Mouse (Mus musculus) spleen, adult 2 months (tissue): ENCODE results near the gene Rmi2. TPM values are rescaled to one million over a fixed set of nuclear protein-coding genes. Genes with fewer than 3 reads are reported as not detected.
"Not testable (repeated sequence)": the region's sequence is repeated elsewhere in the genome, so short reads cannot be mapped to it uniquely, and the experiment has no call there.

Source experiments
- DNase-seq, 2 experiments: peaks; one replicate each; pipeline versions ENCODE4 v3.0.0 to v3.0.0-alpha.2; 2012 to 2021; ENCODE audit warnings: low spot score in 2 of 2, low read depth in 1 of 2
- H3K27ac ChIP-seq: fragments of 200-500 bp; 2 replicates; pipeline ENCODE4 v1.5.1; 2012; ENCODE audit warnings: low read length, inconsistent platforms; ENCODE audit not compliant: insufficient read depth
- H3K27me3 ChIP-seq: fragments of 200-500 bp; 2 replicates; pipeline ENCODE4 v1.6.1; 2012; ENCODE audit warnings: mild to moderate bottlenecking, moderate library complexity, low read length, inconsistent platforms; ENCODE audit not compliant: control insufficient read depth, insufficient read depth
- H3K36me3 ChIP-seq: fragments of 200-500 bp; 2 replicates; pipeline ENCODE4 v1.6.1; 2012; ENCODE audit warnings: mild to moderate bottlenecking, low read length, inconsistent platforms; ENCODE audit not compliant: control insufficient read depth, insufficient read depth
- H3K4me1 ChIP-seq: fragments of 200-500 bp; 2 replicates; pipeline ENCODE4 v1.6.1; 2011; ENCODE audit warnings: inconsistent platforms; ENCODE audit not compliant: control insufficient read depth, insufficient read depth, insufficient read length
- H3K4me3 ChIP-seq: fragments of 200-500 bp; 2 replicates; pipeline ENCODE4 v1.5.1; 2011; ENCODE audit warnings: mild to moderate bottlenecking, inconsistent platforms; ENCODE audit not compliant: insufficient read depth, insufficient read length; ENCODE audit errors: extremely low read depth
- CTCF ChIP-seq: fragments of 200-500 bp; IDR thresholded peaks from 2 replicates; pipeline ENCODE4 v1.5.1; 2011; ENCODE audit warnings: mild to moderate bottlenecking, inconsistent platforms; ENCODE audit not compliant: insufficient read depth, insufficient read length, insufficient replicate concordance; ENCODE audit errors: extremely low read depth
- POLR2A ChIP-seq: fragments of 200-500 bp; IDR thresholded peaks from 2 replicates; pipeline ENCODE4 v1.6.1; 2011; ENCODE audit warnings: low read depth, low read length, inconsistent platforms
- WGBS: fragments of 180-500 bp; shearing (Covaris S2); methylation state at CpG from one replicate; pipeline ENCODE4 v1.1.7; 2018; 5-methylcytosine and 5-hydroxymethylcytosine counted together
- polyA plus RNA-seq: library from polyadenylated mRNA; depleted of rRNA; stranded (reverse); fragments of >200 nt; gene quantifications from 2 replicates; pipeline ENCODE4 v1.2.3, GENCODE M21; 2012

Gene Rmi2
- polyA plus RNA-seq, 1 experiment = 1.9 TPM

DNA sequence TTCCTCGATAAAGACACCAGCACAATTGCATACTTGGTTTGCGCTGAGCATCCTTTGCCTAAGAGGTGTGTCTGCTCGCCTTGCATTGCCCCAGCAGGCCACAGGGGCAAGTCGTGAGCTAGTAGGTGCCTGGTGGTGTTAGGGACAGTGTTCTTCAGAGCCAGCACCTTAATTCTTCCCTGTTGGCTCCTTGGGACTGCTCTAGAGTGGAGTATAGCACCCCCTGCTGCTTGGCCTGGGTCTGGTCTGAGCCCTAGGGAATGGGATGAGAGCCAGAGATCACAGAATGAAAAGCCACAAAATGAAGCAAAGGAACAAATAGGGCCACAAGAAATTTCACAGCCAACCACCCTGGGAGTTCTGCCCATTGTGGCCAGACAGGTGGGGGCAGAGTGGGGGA lies 11.6 kb downstream of the Rmi2 start:
- Histone ChIP-seq H3K27me3 (no peaks in the 10 kb centered on the region), H3K4me3 (no peak overlapping the region), H3K27ac (no peak overlapping the region), H3K36me3 (no peaks in the 10 kb centered on the region), H3K4me1 (peaks cover 22% of the 10 kb centered on the region; the same call in 1 of the 2 replicates)
- WGBS = 59% methylated on average over 4 of the region's 4 CpGs
- no peak for TF ChIP-seq POLR2A
- peak; percentile 68; the same call in 1 of the 2 replicates for TF ChIP-seq CTCF
- peak in 1 of 2 experiments; percentile 63 for DNase-seq

DNA sequence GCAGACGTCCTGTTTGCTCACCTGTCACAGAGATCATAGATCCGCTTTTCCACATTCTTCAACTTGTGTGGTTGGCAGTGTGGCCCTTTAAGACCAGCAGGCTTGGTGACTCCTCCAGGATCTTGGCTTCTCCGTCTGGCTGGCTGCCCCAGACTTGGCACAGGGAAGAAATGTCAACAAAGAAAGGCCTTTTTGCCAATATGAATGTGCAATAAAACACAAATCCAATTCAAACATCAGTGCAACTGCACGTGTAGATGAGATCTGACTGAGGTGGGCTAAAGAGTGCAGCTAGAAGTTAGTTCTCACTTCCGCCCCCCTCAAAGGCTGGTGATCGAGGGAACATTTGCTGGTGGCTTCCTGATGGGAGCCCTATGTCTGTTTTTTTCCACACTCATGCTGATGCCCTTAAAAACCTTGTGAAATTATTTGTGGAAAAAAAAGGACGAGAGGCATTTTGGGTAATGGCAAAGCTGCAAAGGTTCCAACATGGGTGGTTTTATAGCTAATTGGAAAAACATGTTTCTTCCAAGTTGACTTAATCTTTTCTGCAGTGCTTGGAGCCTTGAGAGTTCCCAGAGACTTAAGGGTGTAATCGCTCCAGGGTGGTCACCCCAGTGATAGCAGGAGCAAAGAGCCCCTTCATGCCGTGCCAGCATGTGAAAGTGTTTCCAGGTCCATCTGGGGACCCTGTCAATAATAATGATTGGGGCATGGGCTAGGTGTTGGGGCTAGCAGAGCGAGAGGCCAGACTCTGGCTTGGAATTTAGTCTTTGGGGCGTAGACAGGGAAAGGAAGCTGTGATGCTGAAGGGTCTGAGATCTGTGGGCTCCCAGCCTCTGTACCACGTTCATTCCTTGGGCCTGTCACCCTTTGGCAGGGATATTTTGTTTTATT lies 15.4 kb downstream of the Rmi2 start:
- H3K4me1 ChIP-seq = peaks cover 3% of the 10 kb centered on the region; the same call in 1 of the 2 replicates
- H3K36me3 ChIP-seq = no peaks in the 10 kb centered on the region
- no peak for TF ChIP-seq POLR2A
- no peak for TF ChIP-seq CTCF
- DNase-seq = no peak
- no peak overlapping the region for H3K27ac ChIP-seq
- no peak overlapping the region for H3K4me3 ChIP-seq
- WGBS = 78% methylated on average over 12 of the region's 12 CpGs
- no peaks in the 10 kb centered on the region for H3K27me3 ChIP-seq

DNA sequence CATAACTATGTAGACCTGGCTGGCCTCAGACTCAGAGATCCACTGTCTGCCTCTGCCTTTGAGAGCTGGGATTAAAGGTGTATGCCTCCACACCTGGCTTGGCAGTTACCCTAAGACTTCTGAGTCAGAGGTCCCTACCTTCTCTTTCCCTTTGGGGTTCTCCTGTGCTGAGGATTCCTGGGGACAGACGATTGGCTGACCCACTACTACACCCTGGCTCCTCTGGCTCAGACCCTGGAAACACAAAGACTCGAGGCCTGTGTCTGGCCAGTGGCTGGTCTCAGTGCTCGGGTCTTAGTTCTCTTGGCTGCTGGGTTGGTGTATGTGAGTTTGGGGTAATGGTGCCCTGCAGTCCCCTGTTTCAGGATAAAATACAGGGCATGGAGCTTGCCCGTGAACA lies 16.0 kb downstream of the Rmi2 start:
- Histone ChIP-seq H3K27me3 (no peaks in the 10 kb centered on the region), H3K36me3 (no peaks in the 10 kb centered on the region), H3K4me1 (peaks cover 3% of the 10 kb centered on the region; the same call in 1 of the 2 replicates), H3K4me3 (no peak overlapping the region), H3K27ac (no peak overlapping the region)
- DNase-seq = no peak
- TF ChIP-seq POLR2A = no peak
- no peak for TF ChIP-seq CTCF
- 88% methylated on average over 4 of the region's 4 CpGs for WGBS

DNA sequence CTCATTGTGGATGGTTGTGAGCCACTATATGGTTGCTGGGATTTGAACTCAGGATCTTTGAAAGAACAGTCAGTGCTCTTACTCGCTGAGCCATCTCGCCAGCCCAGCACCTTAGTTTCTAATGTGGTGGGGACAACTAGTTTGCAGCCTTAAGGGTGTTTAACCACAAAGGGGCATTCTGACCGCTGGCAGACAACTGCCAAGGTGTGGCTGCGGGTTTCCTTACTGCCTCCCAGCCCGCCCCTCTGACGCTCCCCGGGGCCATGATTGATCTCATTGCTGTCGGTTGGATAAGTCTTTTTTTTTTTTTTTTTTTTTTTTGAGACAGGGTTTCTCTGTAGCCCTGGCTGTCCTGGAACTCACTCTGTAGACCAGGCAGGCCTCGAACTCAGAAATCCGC lies 17.4 kb downstream of the Rmi2 start:
- H3K27me3 ChIP-seq, H3K27ac ChIP-seq, H3K36me3 ChIP-seq, DNase-seq, H3K4me3 ChIP-seq, H3K4me1 ChIP-seq: not testable (repeated sequence)
- WGBS = 61% methylated on average over 10 of the region's 10 CpGs

DNA sequence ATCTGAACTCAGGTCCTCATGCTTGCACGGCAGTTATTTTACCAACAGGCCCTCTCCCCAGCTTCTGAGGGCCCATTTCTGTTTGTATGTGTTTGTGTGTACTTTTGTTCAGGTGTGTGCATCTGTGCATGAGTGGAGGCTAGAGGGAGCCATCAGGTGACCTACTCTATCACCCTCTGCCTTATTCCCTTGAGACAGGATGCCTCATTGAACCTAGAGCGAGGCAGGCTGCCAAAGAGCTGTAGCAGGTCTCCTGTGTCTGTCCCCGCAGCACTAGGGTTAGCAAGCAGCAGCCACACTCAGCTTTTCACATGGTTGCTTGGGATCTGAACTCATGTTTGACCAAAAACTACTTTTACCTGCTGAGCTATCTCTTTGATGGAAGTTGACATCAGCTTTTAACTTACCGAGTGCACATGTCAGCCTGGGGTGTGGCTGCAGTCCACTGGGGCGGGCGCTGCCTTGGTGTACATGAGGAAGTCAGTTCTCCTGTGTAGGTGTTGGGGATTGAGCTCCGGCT lies 24.9 kb downstream of the Rmi2 start:
- H3K27me3 ChIP-seq = no peaks in the 10 kb centered on the region
- peaks cover 10% of the 10 kb centered on the region; the same call in 1 of the 2 replicates for H3K4me1 ChIP-seq
- peak in 1 of 2 experiments; percentile 49 for DNase-seq
- H3K4me3 ChIP-seq = no peak overlapping the region
- no peak overlapping the region for H3K27ac ChIP-seq
- no peaks in the 10 kb centered on the region for H3K36me3 ChIP-seq
- WGBS = 47% methylated on average over 7 of the region's 7 CpGs
- no peak for TF ChIP-seq POLR2A
- no peak for TF ChIP-seq CTCF

DNA sequence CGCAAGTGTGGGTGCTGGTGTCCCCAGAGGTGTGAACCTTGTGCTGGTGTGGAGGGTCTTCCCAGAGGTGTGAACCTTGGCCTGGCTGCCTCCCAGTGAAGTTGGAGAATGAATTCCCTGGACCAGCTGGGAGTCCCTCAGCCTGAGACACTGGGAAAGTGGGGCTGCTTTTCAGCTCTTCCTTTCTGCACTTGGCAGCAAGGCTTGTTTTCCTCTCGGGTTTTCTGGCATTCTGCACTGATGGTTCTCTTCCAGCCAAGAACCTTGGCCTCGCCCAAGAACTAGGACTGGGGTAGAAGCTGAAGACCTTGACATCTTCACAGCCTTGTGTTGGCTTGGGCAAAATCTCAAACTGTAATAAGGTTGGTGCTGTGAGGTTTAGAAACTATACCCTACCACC lies 26.5 kb downstream of the Rmi2 start:
- Histone ChIP-seq H3K4me3 (no peak overlapping the region), H3K36me3 (no peaks in the 10 kb centered on the region), H3K4me1 (peaks cover 10% of the 10 kb centered on the region; the same call in 1 of the 2 replicates), H3K27ac (no peak overlapping the region), H3K27me3 (no peaks in the 10 kb centered on the region)
- TF ChIP-seq CTCF (no peak), POLR2A (no peak)
- no peak for DNase-seq
- WGBS = 83% methylated on average over 3 of the region's 3 CpGs
